Mouse (Mus musculus): ENCODE measurements at regions not wholly inside any gene's neighbourhood (a gene's known extent, or its start where the extent isn't known, plus 50 kb on each side); places are given as distances from the start of the nearest gene placed in this dataset.

DNA sequence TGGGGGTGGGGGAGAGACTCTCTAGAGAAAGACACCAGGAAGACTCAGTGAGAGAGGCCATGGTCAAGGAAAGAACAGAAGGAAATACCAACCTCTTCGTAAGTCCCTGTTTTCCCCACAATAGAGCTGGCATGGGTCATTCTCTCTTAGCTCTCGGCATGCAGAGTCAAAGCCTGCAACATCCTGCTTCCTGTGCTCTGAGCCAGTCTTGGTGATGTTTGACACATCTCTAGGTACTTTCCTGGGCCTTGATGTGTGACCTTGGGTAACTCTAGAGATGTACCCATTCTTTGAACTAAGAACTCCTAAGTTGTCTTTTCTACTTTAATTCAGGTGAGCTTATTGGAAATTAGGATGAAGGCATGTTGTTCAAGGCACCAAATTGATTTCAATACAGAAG is 55.8 kb upstream of the Fam3c start:
- TF ChIP-seq GATA1 (IDR thresholded peaks at IDR 0.05; ENCODE audit: borderline replicate concordance, low read length): no peak
- TF ChIP-seq FLI1 (IDR thresholded peaks at IDR 0.05; ENCODE audit: low read length): no peak

Data from megakaryocyte, embryonic 14.5 days (primary cell).